Mouse (Mus musculus) inflammation-experienced regulatory T-cells, adult 16 weeks (primary cell): ENCODE measurements around the gene Samm50. TPM values are rescaled to one million over a fixed set of nuclear protein-coding genes. Genes with fewer than 3 reads are reported as not detected.

Source experiments
- polyA plus RNA-seq: library from polyadenylated mRNA; unstranded; fragments of 100-300 nt; shearing (Covaris generic); gene quantifications from one replicate; pipeline ENCODE4 v1.2.1, GENCODE M21; 2017

Gene Samm50
- 146 TPM for polyA plus RNA-seq

GRCm38 (mm10) chr15:84192058-84192791 lies at the start of gene Samm50:
TSS of gene Samm50 (plus strand) at chr15:84192241.

GRCm38 (mm10) chr15:84167600-84167999 lies 24.4 kb upstream of the Samm50 start, which contains the start of gene Pnpla3:
TSS of gene Pnpla3 (plus strand) at chr15:84167837.

GRCm38 (mm10) chr15:84231721-84232561 lies 39.9 kb downstream of the Samm50 start, which contains the start of gene Parvb:
TSS of gene Parvb (plus strand) at chr15:84232043.

Other genes with a start within 250 kb of the Samm50 start
- not detected for gene Efcab6, start 126.9 kb upstream of the Samm50 start, polyA plus RNA-seq
- 0.20 TPM for gene Sult4a1, start 86.5 kb upstream of the Samm50 start, polyA plus RNA-seq
- not detected for gene Pnpla5, start 69.1 kb upstream of the Samm50 start, polyA plus RNA-seq
- 0.45 TPM for gene Pnpla3, start 24.4 kb upstream of the Samm50 start, polyA plus RNA-seq
- not detected for gene Parvb, start 39.8 kb downstream of the Samm50 start, polyA plus RNA-seq
- gene Parvg, start 131.8 kb downstream of the Samm50 start, polyA plus RNA-seq: 158 TPM